11 mouse cellular contexts compared by ENCODE assay signal in genomic region chr8:61288676-61289075, GRCm38 (mm10).
DNase-seq lines count a peak whose midpoint lies in the region; ATAC-seq and TF ChIP-seq lines count a peak whose summit lies in the region.
"Had no signal": no experiment of that assay in that cellular context is flagged by ENCODE, and none has a peak within 500 bp of the region (broad histone marks: within the 10 kb centered on the region; RNA-seq: fewer than 3 reads in every experiment).

No protein-coding gene starts in this region.

- H3K36me3 ChIP-seq in lung, embryonic 14.5 days (ENCODE audit: insufficient read depth): no peaks in the 10 kb centered on the region
- no peaks in the 10 kb centered on the region for H3K36me3 ChIP-seq in limb, embryonic 14.5 days (ENCODE audit: control insufficient read depth, insufficient read depth, low read length)

- H3K27ac ChIP-seq in lung, embryonic 14.5 days (ENCODE audit: low read depth): peak overlapping the region; percentile 69
- peak overlapping the region; percentile 34 for H3K27ac ChIP-seq in brown adipose tissue, adult 24 weeks (replicated peaks; ENCODE audit: low read depth, low read length)
- peak overlapping the region; percentile 73 for H3K27ac ChIP-seq in limb, embryonic 14.5 days (replicated peaks; ENCODE audit: low read depth, low read length)

- peak overlapping the region; percentile 31; the same call in 1 of the 2 replicates for H3K4me2 ChIP-seq in lung, embryonic 14.5 days
- no peak overlapping the region; the same call in 1 of the 2 replicates for H3K4me2 ChIP-seq in limb, embryonic 14.5 days (replicated peaks; ENCODE audit: low read depth, low read length, severe bottlenecking)

- TF ChIP-seq CTCF in lung, embryonic 14.5 days (IDR thresholded peaks at IDR 0.05; ENCODE audit: low read depth): no peak

- H3K27me3 ChIP-seq in lung, embryonic 14.5 days (ENCODE audit: insufficient read depth, low read length): no peaks in the 10 kb centered on the region
- H3K27me3 ChIP-seq in limb, embryonic 14.5 days (ENCODE audit: control insufficient read depth, insufficient read depth, low read length): no peaks in the 10 kb centered on the region

- ATAC-seq in lung, embryonic 14.5 days (ENCODE audit: insufficient read depth): no peak
- ATAC-seq in limb, embryonic 14.5 days (ENCODE audit: low FRiP score, low read depth): peak; percentile 16; the same call in 1 of the 2 replicates
- ATAC-seq in megakaryocyte, adult 5-6 weeks (ENCODE audit: poor library complexity, severe bottlenecking): no peak

- H3K9ac ChIP-seq in lung, embryonic 14.5 days: no peak overlapping the region
- H3K9ac ChIP-seq in limb, embryonic 14.5 days (ENCODE audit: low read depth, low read length, severe bottlenecking): no peak overlapping the region

- no peak for TF ChIP-seq POLR2A in limb, embryonic 14.5 days (IDR thresholded peaks at IDR 0.05; ENCODE audit: borderline replicate concordance, extremely low read depth, insufficient read depth, insufficient read length)

- no peaks in the 10 kb centered on the region for H3K9me3 ChIP-seq in lung, embryonic 14.5 days (ENCODE audit: low read depth, low read length)
- no peaks in the 10 kb centered on the region for H3K9me3 ChIP-seq in limb, embryonic 14.5 days (ENCODE audit: control insufficient read depth, low read length)

- peaks cover 44% of the 10 kb centered on the region for H3K4me1 ChIP-seq in lung, embryonic 14.5 days (ENCODE audit: insufficient read depth)
- H3K4me1 ChIP-seq in brown adipose tissue, adult 24 weeks (ENCODE audit: control insufficient read depth, insufficient read depth, insufficient read length, low read length): peaks cover 20% of the 10 kb centered on the region
- H3K4me1 ChIP-seq in limb, embryonic 14.5 days (ENCODE audit: control insufficient read depth, insufficient read depth, low read length): peaks cover 45% of the 10 kb centered on the region

- DNase-seq in heart, adult 8-10 months (ENCODE audit: low spot score): peak; percentile 48
- no peak for DNase-seq in heart, adult 9 months (ENCODE audit: low spot score in 2 of 2)
- DNase-seq in lung, embryonic 14.5 days: peak; percentile 62
- no peak for DNase-seq in lung, postnatal 25 days (ENCODE audit: low spot score)
- DNase-seq in limb, embryonic 14.5 days (ENCODE audit: low spot score): peak; percentile 52
- DNase-seq in right cerebral cortex, adult 18-20 months: no peak
- DNase-seq: cerebellum, adult 9-10 months; kidney, adult 18-20 months; thymus, postnatal 14 days had no signal

- H3K4me3 ChIP-seq in lung, embryonic 14.5 days (ENCODE audit: low read depth, low read length): no peak overlapping the region
- H3K4me3 ChIP-seq in brown adipose tissue, adult 24 weeks (ENCODE audit: insufficient read depth, low read depth, low read length): no peak overlapping the region
- H3K4me3 ChIP-seq in limb, embryonic 14.5 days (replicated peaks; ENCODE audit: low read length): no peak overlapping the region

- WGBS in lung, embryonic 14.5 days: 16% methylated on average over 7 of the region's 7 CpGs
- 32% methylated on average over 7 of the region's 7 CpGs for WGBS in limb, embryonic 14.5 days

Comparison
In these comparisons a context has a peak if more than half of its experiments do, and no peak if none do; other contexts are left out.
1. DNase-seq: peak in heart, adult 8-10 months (single experiment), lung, embryonic 14.5 days (single experiment) and limb, embryonic 14.5 days (single experiment); none in heart, adult 9 months (0 of 2), lung, postnatal 25 days (single experiment) and right cerebral cortex, adult 18-20 months (single experiment).
2. Peak in every context shown above with its lines, with median percentiles within 50 percentile points of each other: H3K27ac ChIP-seq.